Mouse (Mus musculus): ENCODE measurements at regions not wholly inside any gene's neighbourhood (a gene's known extent, or its start where the extent isn't known, plus 50 kb on each side); places are given as distances from the start of the nearest gene placed in this dataset.
"Not testable (repeated sequence)": the region's sequence is repeated elsewhere in the genome, so short reads cannot be mapped to it uniquely, and the experiment has no call there.

- WGBS = no CpG with 5 or more reads among the region's 56 CpGs
- not testable (repeated sequence) for H3K9me3 ChIP-seq (replicated peaks; ENCODE audit: control insufficient read depth, low read length); H3K4me3 ChIP-seq (ENCODE audit: low read depth, low read length); H3K27ac ChIP-seq (replicated peaks; ENCODE audit: low read depth, low read length); H3K27me3 ChIP-seq (ENCODE audit: control insufficient read depth, insufficient read depth, low read length); H3K36me3 ChIP-seq (replicated peaks; ENCODE audit: control insufficient read depth, insufficient read depth, low read depth, low read length); H3K9ac ChIP-seq (replicated peaks; ENCODE audit: low read length); H3K4me1 ChIP-seq (ENCODE audit: control insufficient read depth, insufficient read depth, low read length); H3K4me2 ChIP-seq (ENCODE audit: low read depth, low read length); DNase-seq (ENCODE audit: low spot score)
- peak; percentile 75 for ATAC-seq (replicated peaks; ENCODE audit: insufficient number of reproducible peaks, low FRiP score, low TSS enrichment, low read depth)
Measured at GRCm38 (mm10) chrX:103012298-103013243, 84.4 kb downstream of the 1700018G05Rik start.

- 79% methylated on average over 1 of the region's 3 CpGs for WGBS
Measured at GRCm38 (mm10) chrX:102993956-102994355, 65.8 kb downstream of the 1700018G05Rik start.

More at GRCm38 (mm10) chrX:102993956-102994355, 65.8 kb downstream of the 1700018G05Rik start:
- H3K4me3 ChIP-seq (ENCODE audit: low read depth, low read length); H3K9ac ChIP-seq (replicated peaks; ENCODE audit: low read length); DNase-seq (ENCODE audit: low spot score); ATAC-seq (replicated peaks; ENCODE audit: insufficient number of reproducible peaks, low FRiP score, low TSS enrichment, low read depth); H3K27ac ChIP-seq (replicated peaks; ENCODE audit: low read depth, low read length); H3K4me2 ChIP-seq (ENCODE audit: low read depth, low read length); H3K36me3 ChIP-seq (replicated peaks; ENCODE audit: control insufficient read depth, insufficient read depth, low read depth, low read length); H3K4me1 ChIP-seq (ENCODE audit: control insufficient read depth, insufficient read depth, low read length); H3K27me3 ChIP-seq (ENCODE audit: control insufficient read depth, insufficient read depth, low read length); H3K9me3 ChIP-seq (replicated peaks; ENCODE audit: control insufficient read depth, low read length): not testable (repeated sequence)

Measured in embryonic facial prominence, embryonic 11.5 days (tissue).